Mouse (Mus musculus): ENCODE data around the gene Ube2n.

- no peak for TF ChIP-seq MAFK (IDR thresholded peaks at IDR 0.05; ENCODE audit: borderline replicate concordance, low read depth, low read length)
- no peak for TF ChIP-seq POLR2A (IDR thresholded peaks at IDR 0.05; ENCODE audit: control insufficient read depth in 1 of 2, insufficient read depth in 1 of 2, low read depth in 1 of 2, low read length in 2 of 2, poor library complexity in 1 of 2)
- no peak for TF ChIP-seq CTCF (IDR thresholded peaks at IDR 0.05 in 2 of 3, conservative IDR thresholded peaks at IDR 0.05 in 1 of 3; ENCODE audit: control insufficient read depth in 1 of 3, insufficient read depth in 1 of 3, low read depth in 2 of 3, low read length in 3 of 3, poor library complexity in 1 of 3, severe bottlenecking in 1 of 3)
Measured at GRCm38 (mm10) chr10:95589196-95589595, 74.3 kb downstream of the Ube2n start.

Measured in MEL (cell line).